Mouse (Mus musculus) liver, embryonic 11.5 days (tissue): ENCODE measurements around the gene Abtb2. TPM values are rescaled to one million over a fixed set of nuclear protein-coding genes. Genes with fewer than 3 reads are reported as not detected.

ENCODE experiments used
- ATAC-seq: fragments of 200-750 bp; cut with Nextera tagmentation; replicated peaks from 2 replicates; pipeline ENCODE4 v1.8.0; 2017; ENCODE audit warnings: moderate number of reproducible peaks, mild to moderate bottlenecking, moderate TSS enrichment, moderate library complexity; ENCODE audit not compliant: low FRiP score
- DNase-seq: peaks from one replicate; pipeline ENCODE4 v3.0.0-alpha.2; 2017; ENCODE audit warnings: low spot score
- H3K27ac ChIP-seq: fragments of 300-500 bp; sonication (generic); 2 replicates; pipeline ENCODE4 v1.5.1; 2014; ENCODE audit warnings: mild to moderate bottlenecking, low read depth, low read length, control low read depth
- H3K27me3 ChIP-seq: fragments of 300-500 bp; sonication (generic); replicated peaks from 2 replicates; pipeline ENCODE4 v1.6.1; 2014; ENCODE audit warnings: low read length, mixed read lengths; ENCODE audit not compliant: control insufficient read depth, insufficient read depth
- H3K36me3 ChIP-seq: fragments of 300-500 bp; sonication (generic); 2 replicates; pipeline ENCODE4 v1.6.1; 2014; ENCODE audit warnings: mild to moderate bottlenecking, low read length, moderate library complexity, mixed read lengths; ENCODE audit not compliant: control insufficient read depth, insufficient read depth
- H3K4me1 ChIP-seq: fragments of 300-500 bp; sonication (generic); replicated peaks from 2 replicates; pipeline ENCODE4 v1.6.1; 2014; ENCODE audit warnings: low read length, mixed read lengths; ENCODE audit not compliant: control insufficient read depth, insufficient read depth
- H3K4me2 ChIP-seq: fragments of 300-500 bp; sonication (generic); 2 replicates; pipeline ENCODE4 v1.6.1; 2014; ENCODE audit warnings: mild to moderate bottlenecking, control low read depth, moderate library complexity
- H3K4me3 ChIP-seq: fragments of 300-500 bp; sonication (generic); 2 replicates; pipeline ENCODE4 v1.5.1; 2014; ENCODE audit warnings: low read depth, low read length, control low read depth
- H3K9ac ChIP-seq: fragments of 300-500 bp; sonication (generic); 2 replicates; pipeline ENCODE4 v1.6.1; 2014; ENCODE audit warnings: low read depth, low read length, control low read depth
- H3K9me3 ChIP-seq: fragments of 300-500 bp; sonication (generic); 2 replicates; pipeline ENCODE4 v1.6.1; 2016; ENCODE audit warnings: low read length, inconsistent platforms, mixed read lengths; ENCODE audit not compliant: control insufficient read depth
- WGBS: fragments of 180-500 bp; shearing (Covaris S2); extraction: QIAGEN DNeasy Blood & Tissue Kit; methylation state at CpG from one replicate; pipeline ENCODE4 v1.1.7; 2014; 5-methylcytosine and 5-hydroxymethylcytosine counted together
- polyA plus RNA-seq: library from polyadenylated mRNA; unstranded; fragments of >200 nt; fragmentation: Nextera tagmentation; extraction: Ambion mirVana; gene quantifications from 2 replicates; pipeline ENCODE4 v1.2.1, GENCODE M21; 2014

Abtb2 gene
- polyA plus RNA-seq, 1 experiment from 2014 or later, result 4.6 TPM

GRCm38 (mm10) chr2:103650314-103650879 lies 84.3 kb downstream of the Abtb2 start:
- ATAC-seq (no peak), DNase-seq (no peak)
- Histone ChIP-seq H3K4me2 (no peak overlapping the region), H3K27me3 (no peaks in the 10 kb centered on the region), H3K9me3 (no peaks in the 10 kb centered on the region), H3K36me3 (no peaks in the 10 kb centered on the region), H3K4me1 (no peaks in the 10 kb centered on the region; the same call in 1 of the 2 replicates), H3K27ac (no peak overlapping the region), H3K9ac (no peak overlapping the region), H3K4me3 (no peak overlapping the region)
- WGBS, result 67% methylated on average over 2 of the region's 2 CpGs

GRCm38 (mm10) chr2:103652121-103652520 lies 86.0 kb downstream of the Abtb2 start:
- Histone ChIP-seq H3K4me1 (no peaks in the 10 kb centered on the region; the same call in 1 of the 2 replicates), H3K9me3 (no peaks in the 10 kb centered on the region), H3K9ac (no peak overlapping the region), H3K27me3 (no peaks in the 10 kb centered on the region), H3K4me3 (no peak overlapping the region), H3K4me2 (no peak overlapping the region), H3K27ac (no peak overlapping the region), H3K36me3 (no peaks in the 10 kb centered on the region)
- 63% methylated on average over 4 of the region's 4 CpGs for WGBS
- no peak for ATAC-seq
- DNase-seq, result no peak

GRCm38 (mm10) chr2:103655037-103655436 lies 88.9 kb downstream of the Abtb2 start:
- no peak overlapping the region for H3K9ac ChIP-seq
- DNase-seq (no peak), ATAC-seq (no peak)
- H3K4me3 ChIP-seq, result no peak overlapping the region
- H3K4me1 ChIP-seq, result peaks cover 3% of the 10 kb centered on the region; the same call in 1 of the 2 replicates
- no peak overlapping the region for H3K4me2 ChIP-seq
- no peaks in the 10 kb centered on the region for H3K9me3 ChIP-seq
- H3K27ac ChIP-seq, result no peak overlapping the region
- no peaks in the 10 kb centered on the region for H3K36me3 ChIP-seq
- 81% methylated on average over 1 of the region's 1 CpGs for WGBS
- no peaks in the 10 kb centered on the region for H3K27me3 ChIP-seq

- H3K27ac ChIP-seq, result no peak overlapping the region
- H3K27me3 ChIP-seq, result no peaks in the 10 kb centered on the region
- ATAC-seq (no peak), DNase-seq (no peak)
- H3K4me1 ChIP-seq, result peaks cover 3% of the 10 kb centered on the region; the same call in 1 of the 2 replicates
- no peaks in the 10 kb centered on the region for H3K9me3 ChIP-seq
- no peak overlapping the region for H3K4me2 ChIP-seq
- H3K9ac ChIP-seq, result no peak overlapping the region
- H3K36me3 ChIP-seq, result no peaks in the 10 kb centered on the region
- no peak overlapping the region for H3K4me3 ChIP-seq
Measured at GRCm38 (mm10) chr2:103656028-103656427, 89.9 kb downstream of the Abtb2 start.

GRCm38 (mm10) chr2:103659167-103659566 lies 93.1 kb downstream of the Abtb2 start:
- no peak overlapping the region for H3K4me3 ChIP-seq
- no peak overlapping the region for H3K4me2 ChIP-seq
- H3K36me3 ChIP-seq, result no peaks in the 10 kb centered on the region
- no peaks in the 10 kb centered on the region for H3K27me3 ChIP-seq
- ATAC-seq (no peak), DNase-seq (no peak)
- H3K9me3 ChIP-seq, result no peaks in the 10 kb centered on the region
- no peak overlapping the region for H3K27ac ChIP-seq
- 74% methylated on average over 4 of the region's 4 CpGs for WGBS
- no peak overlapping the region for H3K9ac ChIP-seq
- peaks cover 3% of the 10 kb centered on the region; the same call in 1 of the 2 replicates for H3K4me1 ChIP-seq

- ATAC-seq (no peak), DNase-seq (no peak)
- Histone ChIP-seq H3K36me3 (no peaks in the 10 kb centered on the region), H3K9me3 (no peaks in the 10 kb centered on the region), H3K27ac (no peak overlapping the region), H3K27me3 (no peaks in the 10 kb centered on the region), H3K4me3 (no peak overlapping the region), H3K9ac (no peak overlapping the region), H3K4me1 (peaks cover 3% of the 10 kb centered on the region; the same call in 1 of the 2 replicates), H3K4me2 (no peak overlapping the region)
- WGBS, result 61% methylated on average over 15 of the region's 15 CpGs
Measured at GRCm38 (mm10) chr2:103659648-103660556, 93.8 kb downstream of the Abtb2 start.

DNA sequence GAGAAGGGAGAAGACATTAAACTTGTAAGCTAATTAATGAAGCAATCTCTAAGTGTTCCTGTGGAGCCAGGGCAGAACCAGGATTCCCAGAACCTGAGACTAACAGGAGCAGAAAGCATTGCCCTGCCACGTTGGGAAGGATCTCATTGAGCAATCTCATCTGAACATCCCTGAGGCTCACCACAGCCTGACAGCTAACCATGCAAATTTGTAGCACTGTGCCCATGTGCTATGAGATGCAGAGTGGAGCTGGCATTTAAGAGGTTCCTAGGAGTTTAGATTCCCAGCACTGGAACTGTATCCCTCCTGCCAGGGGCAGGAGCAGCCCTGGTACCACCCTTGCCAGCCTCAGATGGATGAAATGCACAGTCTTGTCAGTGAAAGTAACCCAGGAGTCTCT lies 95.6 kb downstream of the Abtb2 start:
- ATAC-seq (no peak), DNase-seq (no peak)
- Histone ChIP-seq H3K27ac (no peak overlapping the region), H3K9me3 (no peaks in the 10 kb centered on the region), H3K4me3 (no peak overlapping the region), H3K27me3 (no peaks in the 10 kb centered on the region), H3K4me1 (0 out of 2 replicates have a peak, but pooled peaks cover 3% of the 10 kb centered on the region), H3K36me3 (no peaks in the 10 kb centered on the region), H3K4me2 (no peak overlapping the region), H3K9ac (no peak overlapping the region)
- 42% methylated on average over 1 of the region's 1 CpGs for WGBS

- no peak overlapping the region for H3K4me2 ChIP-seq
- H3K27me3 ChIP-seq, result no peaks in the 10 kb centered on the region
- WGBS, result 56% methylated on average over 4 of the region's 4 CpGs
- no peaks in the 10 kb centered on the region for H3K36me3 ChIP-seq
- DNase-seq, result no peak
- 0 out of 2 replicates have a peak, but pooled peaks cover 3% of the 10 kb centered on the region for H3K4me1 ChIP-seq
- no peak overlapping the region for H3K27ac ChIP-seq
- no peak for ATAC-seq
- no peaks in the 10 kb centered on the region for H3K9me3 ChIP-seq
- no peak overlapping the region for H3K9ac ChIP-seq
- no peak overlapping the region for H3K4me3 ChIP-seq
Measured at GRCm38 (mm10) chr2:103662121-103662520, 96.0 kb downstream of the Abtb2 start.
